Mouse (Mus musculus) gastrocnemius, postnatal 10 days (tissue): Measurements from ENCODE around the gene Dnase1l3. TPM values are rescaled to one million over a fixed set of nuclear protein-coding genes. Genes with fewer than 3 reads are reported as not detected.
A peak's percentile ranks its signal among the peaks of the same experiment; 100 is the strongest.

Source experiments
- DNase-seq: peaks from one replicate; pipeline ENCODE4 v3.0.0; 2021; ENCODE audit warnings: mixed read lengths
- total RNA-seq, 2 experiments: library from RNA; stranded (reverse); gene quantifications; 2 replicates each; pipeline ENCODE4 v1.2.3; 2021

Gene Dnase1l3
- total RNA-seq, 2 experiments from 2014 or later, result 0.05 to 0.11 TPM

GRCm38 (mm10) chr14:7977471-7977870 lies 16.9 kb downstream of the Dnase1l3 start:
- DNase-seq, result no peak

GRCm38 (mm10) chr14:7975177-7975576 lies 19.2 kb downstream of the Dnase1l3 start:
- DNase-seq, result no peak

DNA sequence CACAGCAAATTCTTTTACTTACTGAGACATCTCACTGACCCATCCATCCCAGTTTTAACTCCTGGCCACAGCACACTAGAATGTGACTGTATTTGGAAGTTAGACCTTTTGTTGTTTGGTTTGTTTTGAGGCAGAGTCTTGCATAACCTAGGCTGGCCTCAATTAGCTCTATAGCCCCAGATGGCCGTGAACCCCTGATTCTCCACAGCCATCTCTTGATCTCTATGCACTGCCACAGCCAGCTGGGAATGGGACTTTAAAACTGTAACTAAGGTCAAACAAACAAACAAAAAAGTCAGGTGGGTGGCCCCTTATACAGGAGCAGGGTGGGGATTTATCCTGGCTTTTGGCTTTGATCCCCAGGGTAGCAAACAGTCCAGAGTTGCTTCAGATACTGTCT lies 19.7 kb downstream of the Dnase1l3 start:
- no peak for DNase-seq

- DNase-seq, result no peak
Measured at GRCm38 (mm10) chr14:7971889-7972493, 22.4 kb downstream of the Dnase1l3 start.

DNA sequence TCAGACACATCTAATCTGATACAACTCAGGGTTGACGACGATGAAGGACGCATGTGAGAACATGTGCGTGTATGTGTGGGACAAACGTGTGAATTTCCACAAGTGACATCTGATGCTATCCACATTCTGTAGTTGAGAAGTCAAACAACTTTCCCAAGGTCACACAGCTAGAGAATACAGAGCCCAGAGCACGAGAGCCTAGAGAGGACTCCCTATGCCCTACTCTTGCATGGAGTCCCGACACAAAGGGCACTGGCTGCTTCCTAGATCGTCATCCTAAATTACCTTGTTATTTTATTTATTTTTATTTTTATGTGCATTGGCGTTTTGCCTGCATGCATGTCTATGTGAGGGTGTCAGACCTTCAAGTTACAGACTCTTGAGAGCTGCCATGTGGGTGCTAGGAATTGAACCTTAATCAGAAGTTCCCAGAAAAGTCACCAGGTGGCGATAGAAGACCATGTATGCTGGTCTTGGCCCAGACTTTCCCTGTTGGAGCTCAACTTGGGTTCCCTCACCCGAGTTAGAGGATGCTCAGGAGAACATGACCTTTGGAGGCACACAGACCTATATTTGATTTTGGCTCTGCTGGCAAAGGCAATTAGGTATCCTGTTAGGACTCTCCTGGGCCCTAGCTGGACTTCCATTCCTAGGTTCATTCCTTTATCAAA lies 30.0 kb downstream of the Dnase1l3 start:
- DNase-seq, result peak; percentile 58

- DNase-seq, result no peak
Measured at GRCm38 (mm10) chr14:7963160-7963559, 31.2 kb downstream of the Dnase1l3 start.

- no peak for DNase-seq
Measured at GRCm38 (mm10) chr14:7962626-7963025, 31.7 kb downstream of the Dnase1l3 start.

- DNase-seq, result no peak
Measured at GRCm38 (mm10) chr14:7961714-7962113, 32.7 kb downstream of the Dnase1l3 start.

- no peak for DNase-seq
Measured at GRCm38 (mm10) chr14:7960616-7961015, 33.8 kb downstream of the Dnase1l3 start.

DNA sequence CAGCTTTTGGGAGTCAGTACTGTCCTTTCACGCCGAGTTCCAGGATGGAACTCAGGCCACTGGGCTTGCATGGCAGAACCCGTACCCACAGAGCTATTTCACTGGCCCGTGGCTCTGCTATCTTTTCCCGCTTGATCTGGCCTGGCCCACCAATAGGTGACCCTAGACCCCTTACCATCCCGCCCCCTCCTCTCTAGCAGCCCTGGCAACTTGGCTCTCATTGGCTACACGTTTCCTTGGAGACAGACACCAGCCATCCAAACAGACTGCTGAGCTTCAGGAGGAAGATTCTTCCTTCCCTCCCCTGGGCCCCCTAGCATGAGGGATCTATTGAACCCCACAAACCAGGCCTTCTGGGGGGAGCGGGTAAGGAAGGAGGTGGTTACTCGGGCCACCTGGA lies 37.3 kb downstream of the Dnase1l3 start, which contains the start of gene Gm45521:
Gene Gm45521 (plus strand): TSS at position 240 of the 400 bp plus-strand sequence.
- DNase-seq, result no peak

- DNase-seq, result no peak
Measured at GRCm38 (mm10) chr14:7956427-7956826, 37.9 kb downstream of the Dnase1l3 start.

DNA sequence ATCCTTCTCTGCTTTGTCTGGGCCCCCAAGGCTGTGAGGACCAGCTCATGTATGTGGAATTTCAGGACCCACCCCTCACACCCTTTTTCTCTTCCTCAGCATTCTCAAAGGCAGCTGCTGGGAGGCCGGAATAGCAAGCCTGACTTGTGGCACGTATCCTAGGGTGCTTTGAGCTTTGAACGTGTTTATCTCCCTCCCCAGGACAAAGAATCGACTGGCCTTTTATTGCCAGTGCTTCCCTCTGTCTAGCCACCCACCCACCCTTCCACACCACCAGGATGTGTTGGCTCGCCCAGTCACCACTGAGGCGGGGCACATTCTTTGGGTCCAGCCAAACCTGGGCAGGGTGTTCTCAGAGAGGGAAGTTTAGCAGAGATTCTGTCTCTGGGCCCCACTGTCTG lies 40.3 kb downstream of the Dnase1l3 start:
- DNase-seq, result no peak

GRCm38 (mm10) chr14:7952610-7953254 lies 41.6 kb downstream of the Dnase1l3 start:
- DNase-seq, result peak; percentile 37

DNA sequence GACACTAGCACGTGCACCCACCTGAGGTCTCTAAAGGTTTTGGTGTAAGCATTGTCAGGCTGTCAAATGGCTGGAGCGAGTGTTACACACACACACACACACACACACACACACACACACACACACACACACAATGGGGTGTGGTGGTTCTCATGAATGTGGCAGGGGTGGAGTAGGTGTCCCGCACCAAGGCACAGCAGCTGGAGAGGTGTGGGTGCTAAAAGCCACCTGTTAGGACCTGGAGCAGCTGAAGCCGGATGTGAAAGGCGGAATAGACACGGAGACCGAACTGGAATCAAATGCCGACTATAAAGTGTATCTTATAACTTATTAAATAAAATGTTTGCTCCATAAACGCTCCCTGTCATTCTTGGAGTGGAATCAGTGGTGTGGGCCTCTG lies 43.1 kb downstream of the Dnase1l3 start:
- DNase-seq, result no peak

DNA sequence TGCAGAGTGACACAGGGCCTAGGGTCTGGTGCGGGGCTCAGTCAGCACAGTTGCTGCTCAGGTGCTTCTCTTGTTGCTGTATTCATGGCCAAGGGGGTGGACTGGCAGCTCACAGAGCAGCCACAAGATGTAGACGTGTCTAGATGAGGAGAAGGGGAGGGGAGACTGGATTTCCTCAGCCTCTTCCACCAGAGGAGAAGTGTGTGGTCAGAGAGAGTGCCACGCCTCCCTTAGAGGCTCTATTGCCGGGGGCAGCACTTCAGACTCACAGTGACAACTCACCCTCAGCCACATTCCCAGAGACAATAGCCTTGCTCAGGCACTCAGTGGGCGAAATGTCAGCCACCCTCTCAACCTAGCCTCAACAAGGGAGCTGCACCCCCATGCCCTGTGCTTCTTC lies 49.1 kb downstream of the Dnase1l3 start:
- no peak for DNase-seq

- no peak for DNase-seq
Measured at GRCm38 (mm10) chr14:7944349-7945039, 49.9 kb downstream of the Dnase1l3 start.

DNA sequence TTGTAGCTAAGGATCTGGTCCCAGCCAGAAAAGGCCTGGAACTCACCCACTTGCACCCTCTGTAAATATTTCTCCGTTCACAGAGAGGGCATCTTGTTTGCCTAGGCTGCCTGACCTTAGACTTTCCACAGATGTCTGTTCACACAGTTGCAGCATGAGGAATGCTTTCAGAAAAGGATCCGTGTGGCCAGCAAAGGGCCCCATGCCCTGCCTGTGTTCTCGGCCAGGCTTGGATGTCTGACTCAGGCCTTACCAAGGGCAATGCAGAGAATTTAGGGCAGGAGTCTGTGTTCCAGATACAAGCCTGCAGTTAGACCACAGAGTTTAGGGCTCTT lies 50.6 kb downstream of the Dnase1l3 start:
- DNase-seq, result no peak

DNA sequence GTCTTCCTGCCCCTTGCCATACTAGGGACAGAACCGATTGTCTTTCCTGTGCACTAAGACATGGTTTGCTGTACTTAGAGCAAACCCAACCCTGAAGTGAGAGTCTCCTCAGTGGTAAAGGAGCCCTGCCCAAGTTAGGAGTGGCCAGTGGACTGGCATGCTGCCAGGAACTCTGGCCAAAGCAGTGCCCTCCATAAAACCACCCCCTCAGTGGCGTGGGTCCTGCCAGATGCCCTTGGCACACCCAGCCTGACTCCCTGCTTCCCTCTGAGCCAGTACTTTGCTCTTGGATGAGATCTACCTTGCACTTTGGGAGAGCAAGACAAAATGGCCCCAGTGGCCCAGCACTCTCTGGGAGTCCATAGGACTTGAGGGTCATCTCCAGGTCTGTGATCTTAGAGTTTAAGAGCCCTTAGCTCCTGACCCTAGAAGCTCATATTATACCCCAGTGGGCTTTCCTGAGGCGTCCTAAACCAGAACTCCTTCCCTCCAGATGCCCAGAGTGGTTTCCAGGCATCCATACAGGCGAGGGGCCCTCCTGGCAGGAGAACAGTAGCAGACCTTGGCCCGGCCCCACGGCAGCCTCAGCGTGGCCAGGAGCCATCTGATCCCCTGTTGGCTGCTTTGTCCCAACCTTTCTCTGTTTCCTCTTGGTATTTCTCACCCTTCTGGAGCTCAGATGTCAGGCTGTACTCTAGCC lies 51.1 kb downstream of the Dnase1l3 start:
- peak; percentile 42 for DNase-seq

DNA sequence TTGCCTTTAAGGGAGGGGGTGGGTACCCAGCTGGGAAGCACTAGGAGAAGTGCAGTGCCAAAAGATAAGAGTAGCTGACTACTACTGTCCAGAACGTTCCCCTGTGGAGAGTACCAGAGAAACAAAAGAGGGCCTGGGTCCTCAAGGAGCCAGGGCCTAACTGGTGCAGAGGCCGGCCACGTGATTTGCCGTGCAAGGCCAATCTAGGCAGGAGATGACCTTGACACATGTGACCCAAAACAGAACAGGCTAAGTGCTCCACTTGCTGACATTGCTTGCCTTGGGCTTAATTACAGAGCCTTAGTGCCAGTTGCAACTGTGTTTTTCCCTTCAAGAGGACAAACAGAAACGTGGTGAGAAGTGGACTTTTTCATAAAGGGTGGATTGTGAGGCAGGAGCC lies 53.0 kb downstream of the Dnase1l3 start:
- no peak for DNase-seq

- DNase-seq, result no peak
Measured at GRCm38 (mm10) chr14:7938809-7939784, 55.3 kb downstream of the Dnase1l3 start.

- DNase-seq, result no peak
Measured at GRCm38 (mm10) chr14:7937052-7937630, 57.2 kb downstream of the Dnase1l3 start.
